Mouse (Mus musculus) lung, embryonic 16.5 days (tissue): ENCODE results near the gene Pik3cb. TPM values are rescaled to one million over a fixed set of nuclear protein-coding genes. Genes with fewer than 3 reads are reported as not detected.

Source experiments
- ATAC-seq: fragments of 200-750 bp; cut with Nextera tagmentation; 2 replicates; pipeline ENCODE4 v1.8.0; 2017; ENCODE audit warnings: low read depth, mild to moderate bottlenecking, moderate library complexity
- H3K27ac ChIP-seq: fragments of 300-500 bp; sonication (generic); 2 replicates; pipeline ENCODE4 v1.5.1; 2014; ENCODE audit warnings: mild to moderate bottlenecking, control low read depth, low read length
- H3K27me3 ChIP-seq: fragments of 300-500 bp; sonication (generic); 2 replicates; pipeline ENCODE4 v1.6.1; 2014; ENCODE audit warnings: low read depth, low read length, mixed read lengths; ENCODE audit not compliant: control insufficient read depth, insufficient read depth
- H3K36me3 ChIP-seq: fragments of 300-500 bp; sonication (generic); 2 replicates; pipeline ENCODE4 v1.6.1; 2014; ENCODE audit warnings: low read length; ENCODE audit not compliant: control insufficient read depth, insufficient read depth
- H3K4me1 ChIP-seq: fragments of 300-500 bp; sonication (generic); replicated peaks from 2 replicates; pipeline ENCODE4 v1.6.1; 2014; ENCODE audit warnings: low read length, mixed read lengths; ENCODE audit not compliant: control insufficient read depth, insufficient read depth
- H3K4me2 ChIP-seq: fragments of 300-500 bp; sonication (generic); 2 replicates; pipeline ENCODE4 v1.6.1; 2014; ENCODE audit warnings: low read depth, low read length, control low read depth
- H3K4me3 ChIP-seq: fragments of 300-500 bp; sonication (generic); 2 replicates; pipeline ENCODE4 v1.5.1; 2014; ENCODE audit warnings: mild to moderate bottlenecking, low read length, control low read depth
- H3K9ac ChIP-seq: fragments of 300-500 bp; sonication (generic); 2 replicates; pipeline ENCODE4 v1.6.1; 2014; ENCODE audit warnings: low read length, control low read depth
- H3K9me3 ChIP-seq: fragments of 300-500 bp; sonication (generic); 2 replicates; pipeline ENCODE4 v1.6.1; 2016; ENCODE audit warnings: low read length; ENCODE audit not compliant: control insufficient read depth
- WGBS: fragments of 180-500 bp; shearing (Covaris S2); extraction: QIAGEN DNeasy Blood & Tissue Kit; methylation state at CpG from one replicate; pipeline ENCODE4 v1.1.7; 2014; 5-methylcytosine and 5-hydroxymethylcytosine counted together
- polyA plus RNA-seq: library from polyadenylated mRNA; unstranded; fragments of >200 nt; fragmentation: Nextera tagmentation; extraction: Ambion mirVana; gene quantifications from 2 replicates; pipeline ENCODE4 v1.2.1, GENCODE M21; 2015

Pik3cb gene
- polyA plus RNA-seq, 1 experiment from 2014 or later = 1.3 TPM

- H3K27ac ChIP-seq = no peak overlapping the region
- no peaks in the 10 kb centered on the region for H3K27me3 ChIP-seq
- H3K36me3 ChIP-seq = no peaks in the 10 kb centered on the region
- 83% methylated on average over 8 of the region's 8 CpGs for WGBS
- no peaks in the 10 kb centered on the region for H3K9me3 ChIP-seq
- H3K4me3 ChIP-seq = no peak overlapping the region
- no peak for ATAC-seq
- no peaks in the 10 kb centered on the region for H3K4me1 ChIP-seq
- no peak overlapping the region for H3K4me2 ChIP-seq
- no peak overlapping the region for H3K9ac ChIP-seq
Measured at GRCm38 (mm10) chr9:99044761-99045160, 95.7 kb downstream of the Pik3cb start.

- no peaks in the 10 kb centered on the region for H3K27me3 ChIP-seq
- H3K27ac ChIP-seq = no peak overlapping the region
- H3K4me3 ChIP-seq = no peak overlapping the region
- H3K9me3 ChIP-seq = no peaks in the 10 kb centered on the region
- no peak overlapping the region for H3K4me2 ChIP-seq
- H3K36me3 ChIP-seq = 0 out of 2 replicates have a peak, but pooled peaks cover 2% of the 10 kb centered on the region
- no peaks in the 10 kb centered on the region for H3K4me1 ChIP-seq
- WGBS = 84% methylated on average over 4 of the region's 4 CpGs
- no peak for ATAC-seq
- no peak overlapping the region for H3K9ac ChIP-seq
Measured at GRCm38 (mm10) chr9:99042641-99043040, 97.8 kb downstream of the Pik3cb start.

GRCm38 (mm10) chr9:99041994-99042393 is 98.4 kb downstream of the Pik3cb start:
- Histone ChIP-seq H3K27me3 (no peaks in the 10 kb centered on the region), H3K4me3 (no peak overlapping the region), H3K27ac (no peak overlapping the region), H3K4me2 (no peak overlapping the region), H3K36me3 (0 out of 2 replicates have a peak, but pooled peaks cover 2% of the 10 kb centered on the region), H3K9ac (no peak overlapping the region), H3K9me3 (no peaks in the 10 kb centered on the region), H3K4me1 (no peaks in the 10 kb centered on the region)
- WGBS = 62% methylated on average over 9 of the region's 9 CpGs
- ATAC-seq = no peak

DNA sequence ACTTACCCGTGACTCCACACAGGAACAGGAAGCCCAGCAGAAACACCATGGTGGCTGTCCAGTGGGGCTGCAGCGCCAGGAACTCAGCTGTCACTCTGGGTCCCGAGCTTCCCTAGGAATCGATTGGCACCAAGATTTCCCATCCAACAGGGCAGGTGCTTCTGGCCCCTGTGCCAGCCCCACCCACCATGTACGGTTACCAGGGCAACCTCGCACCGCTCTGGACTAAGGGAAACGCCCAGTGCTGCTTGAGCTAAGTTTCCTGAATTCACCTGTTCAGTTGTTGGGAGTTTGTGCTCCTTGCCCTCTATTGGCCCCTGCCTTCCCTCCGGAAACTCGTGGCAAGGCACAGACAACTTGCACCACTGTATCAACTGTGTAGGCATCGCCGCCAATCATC is 104.8 kb downstream of the Pik3cb start, which contains the start of gene Gm1123:
Gene Gm1123 (minus strand): TSS at position 141 of the 400 bp plus-strand sequence.
- no peaks in the 10 kb centered on the region for H3K9me3 ChIP-seq
- no peak within 1 kb of the TSS for H3K9ac ChIP-seq
- H3K4me1 ChIP-seq = no peaks in the 10 kb centered on the region
- WGBS = 67% methylated on average over 12 of the region's 12 CpGs
- no peaks in the 10 kb centered on the region for H3K27me3 ChIP-seq
- no peak for ATAC-seq
- no peak within 1 kb of the TSS for H3K4me3 ChIP-seq
- no peak within 1 kb of the TSS for H3K4me2 ChIP-seq
- 0 out of 2 replicates have a peak, but pooled peaks cover 2% of the 10 kb centered on the region for H3K36me3 ChIP-seq
- no peak within 1 kb of the TSS for H3K27ac ChIP-seq

DNA sequence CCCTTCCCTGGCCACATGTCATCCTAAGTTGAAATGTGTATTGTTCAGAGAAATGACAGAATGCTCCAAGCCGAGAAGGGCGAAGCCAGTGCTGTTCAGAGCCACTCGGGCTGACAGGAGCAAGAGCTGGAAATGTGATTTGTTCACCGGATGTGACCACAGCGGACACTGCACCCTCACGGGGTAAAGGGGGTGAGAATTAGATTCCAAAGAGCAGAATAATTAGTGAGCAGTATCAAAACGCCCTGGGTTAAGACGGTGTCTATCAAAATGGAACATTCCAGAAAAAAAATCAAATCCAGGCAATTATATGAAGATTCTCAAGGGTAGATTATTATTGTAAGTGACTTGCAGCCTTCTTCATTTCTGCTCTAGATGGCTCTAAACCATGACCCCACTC is 106.3 kb downstream of the Pik3cb start:
- no peak overlapping the region for H3K27ac ChIP-seq
- ATAC-seq = no peak
- no peaks in the 10 kb centered on the region for H3K9me3 ChIP-seq
- no peaks in the 10 kb centered on the region for H3K27me3 ChIP-seq
- H3K4me1 ChIP-seq = no peaks in the 10 kb centered on the region
- H3K9ac ChIP-seq = no peak overlapping the region
- H3K4me2 ChIP-seq = no peak overlapping the region
- WGBS = 78% methylated on average over 8 of the region's 8 CpGs
- no peak overlapping the region for H3K4me3 ChIP-seq
- no peaks in the 10 kb centered on the region for H3K36me3 ChIP-seq

- 69% methylated on average over 8 of the region's 8 CpGs for WGBS
- Histone ChIP-seq H3K9ac (no peak overlapping the region), H3K27ac (no peak overlapping the region), H3K4me1 (no peaks in the 10 kb centered on the region), H3K36me3 (no peaks in the 10 kb centered on the region), H3K4me2 (no peak overlapping the region), H3K9me3 (no peaks in the 10 kb centered on the region), H3K27me3 (no peaks in the 10 kb centered on the region), H3K4me3 (no peak overlapping the region)
- no peak for ATAC-seq
Measured at GRCm38 (mm10) chr9:99032031-99032430, 108.4 kb downstream of the Pik3cb start.

- 77% methylated on average over 4 of the region's 4 CpGs for WGBS
- no peak for ATAC-seq
- H3K9me3 ChIP-seq = no peaks in the 10 kb centered on the region
Measured at GRCm38 (mm10) chr9:99021751-99022150, 118.7 kb downstream of the Pik3cb start.

DNA sequence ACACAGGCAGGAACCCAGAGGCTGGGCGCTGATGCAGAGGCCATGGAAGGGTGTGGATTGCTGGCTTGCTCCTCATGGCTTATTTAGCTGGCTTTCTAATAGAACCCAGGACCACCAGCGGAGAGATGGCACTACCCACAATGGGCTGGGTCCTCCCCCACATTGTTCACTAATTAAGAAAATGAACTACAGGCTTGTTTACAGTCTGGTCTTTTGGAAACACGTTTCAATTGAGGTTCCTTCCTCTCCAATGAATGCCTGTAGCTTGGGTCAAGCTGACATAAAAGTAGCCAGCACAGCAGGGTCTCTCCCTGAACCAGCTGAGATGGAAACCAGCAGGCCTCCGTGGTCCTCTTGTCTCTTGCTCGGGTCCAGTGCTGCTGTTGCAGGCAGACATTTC is 119.3 kb downstream of the Pik3cb start:
- WGBS = 54% methylated on average over 5 of the region's 5 CpGs

More at GRCm38 (mm10) chr9:99021751-99022150, 118.7 kb downstream of the Pik3cb start:
- no peak overlapping the region for H3K4me2 ChIP-seq
- no peaks in the 10 kb centered on the region for H3K4me1 ChIP-seq
- H3K36me3 ChIP-seq = no peaks in the 10 kb centered on the region
- H3K27me3 ChIP-seq = no peaks in the 10 kb centered on the region
- H3K4me3 ChIP-seq = no peak overlapping the region
- H3K9ac ChIP-seq = no peak overlapping the region
- H3K27ac ChIP-seq = no peak overlapping the region

DNA sequence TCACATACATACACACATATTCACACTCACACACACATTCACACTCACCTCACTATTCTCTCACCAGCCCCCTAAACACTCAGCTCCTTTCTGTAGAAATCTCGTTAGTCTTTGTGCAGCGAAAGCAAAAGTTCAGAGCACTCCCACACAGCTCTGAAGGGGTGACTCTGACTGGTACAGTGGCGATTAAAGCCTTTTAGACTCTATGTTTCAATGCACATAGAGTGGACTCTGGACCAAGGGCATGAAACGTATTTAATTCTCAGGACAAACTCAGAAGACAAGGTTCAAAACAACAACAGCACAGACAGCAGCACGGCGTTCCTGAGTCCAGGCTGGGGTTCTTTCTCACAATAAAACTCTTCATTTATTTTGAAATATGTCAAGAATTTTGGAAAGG is 122.7 kb downstream of the Pik3cb start:
- Histone ChIP-seq H3K9ac (no peak overlapping the region), H3K4me1 (no peaks in the 10 kb centered on the region), H3K4me3 (no peak overlapping the region), H3K27me3 (no peaks in the 10 kb centered on the region), H3K4me2 (no peak overlapping the region), H3K36me3 (no peaks in the 10 kb centered on the region), H3K9me3 (no peaks in the 10 kb centered on the region), H3K27ac (no peak overlapping the region)
- no peak for ATAC-seq
- WGBS = 78% methylated on average over 6 of the region's 6 CpGs

More for the DNA sequence above, 119.3 kb downstream of the Pik3cb start:
- no peak overlapping the region for H3K4me3 ChIP-seq
- ATAC-seq = no peak
- no peaks in the 10 kb centered on the region for H3K4me1 ChIP-seq
- no peaks in the 10 kb centered on the region for H3K36me3 ChIP-seq
- no peaks in the 10 kb centered on the region for H3K27me3 ChIP-seq
- no peaks in the 10 kb centered on the region for H3K9me3 ChIP-seq
- H3K27ac ChIP-seq = no peak overlapping the region
- no peak overlapping the region for H3K4me2 ChIP-seq
- H3K9ac ChIP-seq = no peak overlapping the region

DNA sequence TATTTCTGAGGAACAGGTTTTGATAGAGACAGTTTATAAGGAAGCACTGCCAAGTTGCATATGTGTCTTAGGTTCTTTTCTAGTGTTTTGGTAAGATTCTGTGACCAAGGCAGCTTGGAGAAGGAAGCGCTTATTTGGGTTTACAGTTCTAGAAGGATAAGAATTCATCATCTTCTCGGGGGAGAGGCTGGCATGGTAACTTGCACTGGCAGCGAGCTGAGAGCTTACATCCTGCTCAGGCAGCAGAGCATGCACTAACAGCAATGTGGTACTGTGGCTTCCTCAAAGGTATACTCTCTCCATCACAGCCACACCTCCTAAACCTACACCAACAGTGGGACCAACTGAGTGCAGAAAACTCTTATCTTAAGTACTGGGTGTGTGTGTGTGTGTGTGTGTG is 123.7 kb downstream of the Pik3cb start:
- 52% methylated on average over 3 of the region's 3 CpGs for WGBS
- H3K4me2 ChIP-seq = no peak overlapping the region
- H3K27me3 ChIP-seq = no peaks in the 10 kb centered on the region
- no peak for ATAC-seq
- H3K27ac ChIP-seq = no peak overlapping the region
- H3K9me3 ChIP-seq = no peaks in the 10 kb centered on the region
- H3K9ac ChIP-seq = no peak overlapping the region
- H3K4me3 ChIP-seq = no peak overlapping the region
- no peaks in the 10 kb centered on the region for H3K4me1 ChIP-seq
- no peaks in the 10 kb centered on the region for H3K36me3 ChIP-seq
